Mouse (Mus musculus): ENCODE measurements around the gene Nudt4. TPM values are rescaled to one million over a fixed set of nuclear protein-coding genes. Genes with fewer than 3 reads are reported as not detected.

Gene Nudt4
- 128 and 142 TPM in 2 replicates for polyA plus RNA-seq (2012; rRNA removed)

DNA sequence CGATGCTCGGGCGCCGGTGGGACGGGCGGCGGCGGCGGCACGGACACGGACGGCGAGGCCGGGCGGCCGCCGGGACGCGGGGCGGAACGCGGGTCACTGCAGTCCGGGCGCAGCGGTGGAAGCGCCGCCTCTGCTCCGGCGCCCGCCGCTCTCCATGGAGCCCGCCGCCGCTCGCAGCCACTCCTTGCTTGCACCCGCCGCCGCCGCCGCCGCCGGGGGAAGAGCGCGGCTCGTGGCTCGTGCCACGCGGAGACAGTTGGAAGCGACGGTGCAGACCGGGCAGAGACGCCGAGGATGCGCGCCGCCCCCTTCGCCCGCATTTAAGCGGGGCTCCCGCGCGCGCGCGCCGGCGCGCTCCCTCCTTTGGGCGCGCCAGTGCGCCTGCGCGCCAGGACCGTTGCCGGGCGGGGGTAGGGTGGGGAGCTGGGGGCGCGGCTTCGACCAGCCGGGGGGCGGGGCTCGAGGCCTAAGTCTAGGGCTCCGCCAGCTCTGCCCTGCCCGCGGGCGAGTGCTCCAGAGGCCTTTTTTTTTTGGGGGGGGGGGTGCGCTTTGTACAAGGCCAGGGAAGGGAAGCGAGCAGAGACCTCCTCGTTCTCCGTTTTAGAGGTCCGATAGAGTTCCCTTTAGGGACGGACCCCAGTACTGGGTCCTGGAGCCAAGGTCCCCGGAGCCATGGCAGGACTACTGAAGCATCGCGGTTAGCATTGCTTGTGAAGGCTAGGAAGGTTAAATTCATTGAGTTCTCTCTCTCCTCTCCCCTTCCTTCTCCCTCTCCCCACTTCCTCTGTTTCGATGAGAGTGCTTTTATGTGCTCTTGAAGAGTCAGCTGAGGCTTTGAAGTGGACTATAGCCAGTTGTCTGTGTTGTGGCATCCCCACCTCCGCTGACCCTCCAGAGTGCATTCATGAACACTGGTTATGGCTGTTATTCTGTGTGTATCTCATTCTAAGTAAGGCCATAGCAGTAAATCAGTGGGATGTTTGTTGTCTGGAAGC lies at the start of gene Nudt4:
Gene Nudt4 (minus strand): TSS at position 296 of the 995 bp plus-strand sequence.

DNA sequence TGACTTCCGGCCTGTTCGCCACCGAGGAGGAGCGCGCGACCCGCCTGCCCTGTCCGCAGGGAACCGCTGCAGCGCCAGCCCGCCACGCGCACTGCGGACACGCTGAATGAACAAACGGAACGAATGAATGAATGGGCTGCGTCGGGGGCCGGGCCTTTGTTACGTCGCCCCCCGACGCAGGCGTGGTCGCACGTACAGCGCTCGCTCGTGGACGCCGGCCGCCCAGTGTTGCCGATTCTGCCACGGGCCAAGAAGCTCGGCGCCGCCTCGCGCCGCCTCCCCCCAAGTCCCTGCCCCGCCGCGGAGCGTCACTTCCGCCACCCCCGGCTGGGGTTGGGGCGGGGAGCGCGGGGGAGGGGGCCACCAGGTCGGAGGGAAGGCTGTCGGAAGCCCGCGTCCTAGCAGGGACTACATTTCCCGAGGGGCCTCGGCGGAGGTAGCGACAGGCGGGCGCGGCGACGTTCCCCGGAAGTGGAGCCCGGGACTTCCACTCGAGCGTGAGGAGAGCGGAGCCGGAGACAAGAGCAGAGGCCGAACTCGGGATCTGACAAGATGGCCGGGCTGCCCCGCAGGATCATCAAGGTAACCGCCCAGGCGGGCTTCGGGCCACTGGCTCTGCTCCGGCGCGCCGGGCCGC lies 49.2 kb downstream of the Nudt4 start, which contains the start of gene Ube2n:
Gene Ube2n (plus strand): TSS at position 490 of the 637 bp plus-strand sequence.

DNA sequence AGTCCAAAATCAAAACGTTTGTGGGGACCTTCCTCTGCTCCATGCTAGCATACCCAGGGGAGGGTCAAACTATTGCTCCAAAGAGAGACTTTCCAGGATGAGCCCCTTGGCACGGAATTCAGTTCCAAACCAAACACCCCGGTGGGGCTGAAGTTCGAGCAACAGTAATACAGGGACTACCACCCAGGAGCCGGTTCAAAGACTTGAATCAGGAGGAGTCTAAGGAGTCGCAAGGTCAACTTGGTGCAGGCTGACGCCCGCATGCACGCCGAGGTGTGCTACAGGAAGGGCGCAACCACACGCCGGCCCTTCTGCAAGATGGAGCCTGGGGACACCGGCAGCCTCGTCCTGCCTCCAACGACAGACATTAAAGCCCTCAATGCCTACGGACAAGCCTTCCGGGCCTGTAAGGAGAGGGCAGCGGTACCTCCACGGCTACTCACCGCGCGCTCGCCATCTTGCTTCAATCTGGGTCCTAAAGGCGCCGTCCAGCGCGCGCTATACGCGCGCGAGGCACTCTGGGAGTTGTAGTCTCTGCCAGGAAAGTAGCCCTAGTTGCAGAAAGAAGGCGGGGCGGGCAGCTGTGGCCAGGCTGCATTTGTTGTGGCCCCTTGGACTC lies 62.4 kb downstream of the Nudt4 start, which contains the start of gene Mrpl42:
Gene Mrpl42 (minus strand): TSS at position 478 of the 619 bp plus-strand sequence.

Other genes with a start within 250 kb of the Nudt4 start
- gene Cradd, start 240.0 kb downstream of the Nudt4 start, polyA plus RNA-seq (2012; rRNA removed), result 16.6 and 18.6 TPM in 2 replicates
- 51.2 and 62.5 TPM in 2 replicates for gene Socs2, start 147.0 kb downstream of the Nudt4 start, polyA plus RNA-seq (2012; rRNA removed)
- gene Mrpl42, start 62.2 kb downstream of the Nudt4 start, polyA plus RNA-seq (2012; rRNA removed), result 55.9 and 56.2 TPM in 2 replicates
- 21.2 and 26.6 TPM in 2 replicates for gene Ube2n, start 49.0 kb downstream of the Nudt4 start, polyA plus RNA-seq (2012; rRNA removed)
- not detected in 2 replicates for gene Anapc15-ps, start 109.3 kb upstream of the Nudt4 start, polyA plus RNA-seq (2012; rRNA removed)

Measured in colon, adult 2 months (tissue).